Mouse (Mus musculus) liver, embryonic 14.5 days (tissue): Measurements from ENCODE around the gene Itpkb. TPM values are rescaled to one million over a fixed set of nuclear protein-coding genes. Genes with fewer than 3 reads are reported as not detected.

Source experiments
- ATAC-seq: fragments of 200-750 bp; cut with Nextera tagmentation; 2 replicates; pipeline ENCODE4 v1.8.0; 2017; ENCODE audit warnings: moderate number of reproducible peaks, mild to moderate bottlenecking, moderate library complexity; ENCODE audit not compliant: insufficient read depth
- DNase-seq, 3 experiments: peaks; one replicate each; pipeline ENCODE4 v3.0.0-alpha.2; 2012 to 2013; ENCODE audit warnings: low read depth in 3 of 3, low spot score in 3 of 3
- H3K27ac ChIP-seq: fragments of 300-500 bp; sonication (generic); 2 replicates; pipeline ENCODE4 v1.5.1; 2014; ENCODE audit warnings: moderate library complexity, mild to moderate bottlenecking, control low read depth, inconsistent platforms
- H3K27me3 ChIP-seq: fragments of 300-500 bp; sonication (generic); 2 replicates; pipeline ENCODE4 v1.6.1; 2014; ENCODE audit warnings: mild to moderate bottlenecking, low read length, moderate library complexity; ENCODE audit not compliant: control insufficient read depth, insufficient read depth
- H3K36me3 ChIP-seq: fragments of 300-500 bp; sonication (generic); replicated peaks from 2 replicates; pipeline ENCODE4 v1.6.1; 2014; ENCODE audit warnings: low read depth; ENCODE audit not compliant: control insufficient read depth, insufficient read depth
- H3K4me1 ChIP-seq, 2 experiments: fragments of 200-500 bp in 1 of 2; fragments of 300-500 bp in 1 of 2; sonication (generic) in 1 of 2; replicated peaks; 2 replicates each; pipeline ENCODE4 v1.6.1; 2012 to 2014; ENCODE audit warnings: antibody characterized with exemption in 1 of 2, inconsistent platforms in 1 of 2, low read length in 1 of 2; ENCODE audit not compliant: control insufficient read depth in 2 of 2, insufficient read depth in 2 of 2
- H3K4me2 ChIP-seq: fragments of 300-500 bp; sonication (generic); 2 replicates; pipeline ENCODE4 v1.6.1; 2014; ENCODE audit warnings: low read depth, mild to moderate bottlenecking, control low read depth, moderate library complexity
- H3K4me3 ChIP-seq, 2 experiments: fragments of 200-500 bp in 1 of 2; fragments of 300-500 bp in 1 of 2; sonication (generic) in 1 of 2; 2 replicates each; pipeline ENCODE4 v1.5.1; 2012 to 2014; ENCODE audit warnings: low read depth in 2 of 2, low read length in 2 of 2, mild to moderate bottlenecking in 2 of 2, control low read depth in 1 of 2, inconsistent platforms in 1 of 2, moderate library complexity in 1 of 2; ENCODE audit not compliant: insufficient read depth in 1 of 2
- H3K9ac ChIP-seq: fragments of 300-500 bp; sonication (generic); replicated peaks from 2 replicates; pipeline ENCODE4 v1.6.1; 2014; ENCODE audit warnings: mild to moderate bottlenecking, control low read depth, moderate library complexity
- H3K9me3 ChIP-seq: fragments of 300-500 bp; sonication (generic); 2 replicates; pipeline ENCODE4 v1.6.1; 2016; ENCODE audit warnings: low read length, mixed read lengths; ENCODE audit not compliant: control insufficient read depth
- CTCF ChIP-seq: IDR thresholded peaks from 2 replicates; pipeline ENCODE4 v1.5.1; 2016; ENCODE audit warnings: antibody characterized with exemption, low read depth, control low read depth
- EP300 ChIP-seq: IDR thresholded peaks from 2 replicates; pipeline ENCODE4 v1.6.1; 2016; ENCODE audit warnings: antibody characterized with exemption, low read depth
- WGBS: fragments of 180-500 bp; shearing (Covaris S2); extraction: QIAGEN DNeasy Blood & Tissue Kit; methylation state at CpG from one replicate; pipeline ENCODE4 v1.1.7; 2014; ENCODE audit not compliant: insufficient replicate concordance; 5-methylcytosine and 5-hydroxymethylcytosine counted together
- polyA plus RNA-seq, 2 experiments: library from polyadenylated mRNA; depleted of rRNA in 1 of 2; stranded (reverse) in 1 of 2; unstranded in 1 of 2; fragments of >200 nt; fragmentation: Nextera tagmentation in 1 of 2; extraction: Ambion mirVana in 1 of 2; gene quantifications; 2 replicates each; pipeline versions ENCODE4 v1.2.1 to v1.2.3; 2012 to 2014

Gene Itpkb
- polyA plus RNA-seq, 2 experiments, result 0.52 to 1.3 TPM

GRCm38 (mm10) chr1:180365180-180365810 lies 35.0 kb downstream of the Itpkb start:
- WGBS, result 3% methylated on average over 29 of the region's 29 CpGs

DNA sequence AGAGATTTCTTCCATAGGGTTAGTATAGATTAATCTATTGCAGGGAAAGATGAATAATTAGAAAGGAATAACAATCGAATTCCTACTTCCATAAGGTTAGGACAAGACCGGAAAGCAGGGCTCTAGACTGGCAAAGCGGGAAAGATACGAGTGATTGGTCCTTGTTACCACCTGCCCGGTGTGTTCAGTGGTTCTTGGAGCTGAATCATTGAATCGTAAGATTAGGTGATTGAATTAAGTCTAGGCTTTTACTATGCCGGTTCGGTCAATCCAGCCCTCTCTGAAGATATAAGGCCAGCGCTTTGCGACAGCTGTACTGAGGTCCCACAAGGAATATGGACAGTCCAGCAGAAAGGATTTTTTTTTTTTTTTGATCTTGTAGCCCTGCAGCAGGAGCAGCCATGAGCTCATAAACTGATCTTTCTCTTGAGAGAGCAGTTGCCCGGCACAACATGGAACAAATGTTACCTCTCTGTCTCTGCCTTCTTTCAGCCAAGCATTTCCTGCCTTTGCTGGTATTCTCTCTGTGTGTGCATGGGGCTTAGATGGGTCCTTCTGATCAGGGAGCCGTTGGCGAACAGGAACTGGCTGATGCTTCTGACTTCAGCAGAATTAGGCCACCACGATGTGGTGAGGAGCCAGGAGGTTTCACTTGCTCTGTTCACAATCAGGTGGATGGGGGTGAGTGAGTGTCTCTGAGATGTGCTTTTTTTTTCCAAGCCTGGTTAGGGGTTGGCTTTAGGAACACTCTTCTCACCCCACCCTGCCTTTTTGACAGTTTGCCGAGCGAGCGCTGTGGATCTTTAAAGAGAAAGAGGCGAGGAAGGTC lies 35.9 kb downstream of the Itpkb start:
- H3K27ac ChIP-seq, result no peak overlapping the region
- no peaks in the 10 kb centered on the region for H3K36me3 ChIP-seq
- DNase-seq (no peak), ATAC-seq (no peak)
- H3K4me2 ChIP-seq, result peak overlapping the region; percentile 76
- no peak overlapping the region for H3K4me3 ChIP-seq
- H3K4me1 ChIP-seq, result peaks cover 3 to 28% of the 10 kb centered on the region in 2 experiments
- no peaks in the 10 kb centered on the region for H3K27me3 ChIP-seq
- no peaks in the 10 kb centered on the region for H3K9me3 ChIP-seq
- 58% methylated on average over 18 of the region's 18 CpGs for WGBS
- TF ChIP-seq EP300 (no peak), CTCF (no peak)
- no peak overlapping the region for H3K9ac ChIP-seq

More at GRCm38 (mm10) chr1:180365180-180365810, 35.0 kb downstream of the Itpkb start:
- H3K9ac ChIP-seq, result peak overlapping the region; percentile 19
- H3K9me3 ChIP-seq, result no peaks in the 10 kb centered on the region
- H3K4me3 ChIP-seq, result peak overlapping the region; percentile 44 to 46
- no peak overlapping the region for H3K27ac ChIP-seq
- peak overlapping the region; percentile 76 for H3K4me2 ChIP-seq
- no peaks in the 10 kb centered on the region for H3K36me3 ChIP-seq
- no peaks in the 10 kb centered on the region for H3K27me3 ChIP-seq
- peaks cover 3 to 27% of the 10 kb centered on the region in 2 experiments for H3K4me1 ChIP-seq
- TF ChIP-seq EP300, result no peak
- TF ChIP-seq CTCF, result peak; percentile 58
- DNase-seq, result peak; percentile 79 to 82 (median 80)
- peak; percentile 93 for ATAC-seq

DNA sequence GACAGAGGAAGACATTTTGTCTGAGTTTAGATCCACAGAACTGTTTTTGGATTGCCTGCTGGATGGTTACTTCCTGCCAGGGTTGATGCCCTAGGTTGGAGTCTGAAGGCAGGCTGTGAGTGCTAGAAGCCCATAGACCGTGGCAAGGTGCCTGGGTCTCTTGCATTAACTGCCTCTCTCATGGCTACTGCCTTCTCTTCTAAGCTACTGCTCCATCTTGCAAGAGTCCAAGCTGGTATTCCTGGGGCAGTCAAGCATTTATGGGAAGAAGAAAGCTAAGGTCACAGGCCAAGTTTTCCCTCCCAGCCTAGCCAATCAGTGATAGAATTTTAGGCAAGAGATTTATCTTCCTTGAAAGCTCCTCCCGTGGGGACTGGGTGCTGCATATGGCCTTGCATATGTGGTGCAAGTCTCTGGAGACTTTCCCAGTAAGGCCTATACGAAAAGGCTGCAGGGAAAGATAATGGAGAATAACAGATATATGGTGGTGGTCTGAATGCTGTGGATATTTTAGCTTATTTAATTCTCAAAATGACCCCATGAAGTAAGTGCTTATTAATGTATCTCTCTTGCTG lies 36.8 kb downstream of the Itpkb start:
- no peak overlapping the region for H3K4me2 ChIP-seq
- DNase-seq, result no peak
- no peak overlapping the region for H3K4me3 ChIP-seq
- ATAC-seq, result no peak
- H3K4me1 ChIP-seq, result peaks cover 3 to 29% of the 10 kb centered on the region in 2 experiments
- H3K9ac ChIP-seq, result no peak overlapping the region
- H3K27ac ChIP-seq, result no peak overlapping the region
- TF ChIP-seq CTCF (no peak), EP300 (no peak)
- 52% methylated on average over 3 of the region's 3 CpGs for WGBS
- H3K27me3 ChIP-seq, result no peaks in the 10 kb centered on the region
- H3K36me3 ChIP-seq, result no peaks in the 10 kb centered on the region
- H3K9me3 ChIP-seq, result no peaks in the 10 kb centered on the region

DNA sequence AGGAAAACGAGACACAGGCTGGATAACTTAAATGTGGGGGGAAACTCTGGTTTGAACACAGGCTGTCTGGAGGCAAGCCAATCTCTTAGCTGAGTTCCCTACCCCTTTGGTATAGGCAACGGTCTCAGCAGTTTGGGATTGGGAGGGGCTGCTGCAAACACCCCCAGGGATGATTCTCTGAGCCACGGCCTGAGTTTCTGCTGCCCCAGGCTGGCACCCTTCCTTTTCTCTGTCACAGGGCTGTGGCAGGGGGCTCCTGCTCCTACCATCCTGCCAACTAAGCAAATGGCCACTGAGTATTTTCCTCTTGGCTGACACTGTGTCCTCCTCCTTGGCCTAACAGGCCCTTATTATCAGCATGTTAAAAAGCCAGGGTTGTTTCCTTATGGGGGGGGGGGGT lies 37.3 kb downstream of the Itpkb start:
- no peak overlapping the region for H3K4me2 ChIP-seq
- no peak overlapping the region for H3K27ac ChIP-seq
- TF ChIP-seq CTCF, result no peak
- no peak for TF ChIP-seq EP300
- no peaks in the 10 kb centered on the region for H3K36me3 ChIP-seq
- H3K27me3 ChIP-seq, result no peaks in the 10 kb centered on the region
- WGBS, result 45% methylated on average over 3 of the region's 3 CpGs
- no peak overlapping the region for H3K9ac ChIP-seq
- no peak for DNase-seq
- ATAC-seq, result no peak
- H3K9me3 ChIP-seq, result no peaks in the 10 kb centered on the region
- H3K4me3 ChIP-seq, result no peak overlapping the region
- peaks cover 3 to 29% of the 10 kb centered on the region in 2 experiments for H3K4me1 ChIP-seq

GRCm38 (mm10) chr1:180368112-180368511 lies 37.8 kb downstream of the Itpkb start:
- TF ChIP-seq EP300, result no peak
- TF ChIP-seq CTCF, result no peak
- Histone ChIP-seq H3K4me2 (no peak overlapping the region), H3K27me3 (no peaks in the 10 kb centered on the region), H3K4me3 (no peak overlapping the region), H3K36me3 (no peaks in the 10 kb centered on the region), H3K9me3 (no peaks in the 10 kb centered on the region), H3K27ac (no peak overlapping the region), H3K9ac (no peak overlapping the region), H3K4me1 (peaks cover 3 to 29% of the 10 kb centered on the region in 2 experiments)
- 75% methylated on average over 7 of the region's 7 CpGs for WGBS
- DNase-seq (no peak), ATAC-seq (no peak)
